Mouse (Mus musculus) ovary, postnatal 14 days (tissue): ENCODE measurements at regions not wholly inside any gene's neighbourhood (a gene's known extent, or its start where the extent isn't known, plus 50 kb on each side); places are given as distances from the start of the nearest gene placed in this dataset.

Experiments
- DNase-seq: peaks from one replicate; pipeline ENCODE4 v3.0.0; 2022; ENCODE audit warnings: low spot score

DNA sequence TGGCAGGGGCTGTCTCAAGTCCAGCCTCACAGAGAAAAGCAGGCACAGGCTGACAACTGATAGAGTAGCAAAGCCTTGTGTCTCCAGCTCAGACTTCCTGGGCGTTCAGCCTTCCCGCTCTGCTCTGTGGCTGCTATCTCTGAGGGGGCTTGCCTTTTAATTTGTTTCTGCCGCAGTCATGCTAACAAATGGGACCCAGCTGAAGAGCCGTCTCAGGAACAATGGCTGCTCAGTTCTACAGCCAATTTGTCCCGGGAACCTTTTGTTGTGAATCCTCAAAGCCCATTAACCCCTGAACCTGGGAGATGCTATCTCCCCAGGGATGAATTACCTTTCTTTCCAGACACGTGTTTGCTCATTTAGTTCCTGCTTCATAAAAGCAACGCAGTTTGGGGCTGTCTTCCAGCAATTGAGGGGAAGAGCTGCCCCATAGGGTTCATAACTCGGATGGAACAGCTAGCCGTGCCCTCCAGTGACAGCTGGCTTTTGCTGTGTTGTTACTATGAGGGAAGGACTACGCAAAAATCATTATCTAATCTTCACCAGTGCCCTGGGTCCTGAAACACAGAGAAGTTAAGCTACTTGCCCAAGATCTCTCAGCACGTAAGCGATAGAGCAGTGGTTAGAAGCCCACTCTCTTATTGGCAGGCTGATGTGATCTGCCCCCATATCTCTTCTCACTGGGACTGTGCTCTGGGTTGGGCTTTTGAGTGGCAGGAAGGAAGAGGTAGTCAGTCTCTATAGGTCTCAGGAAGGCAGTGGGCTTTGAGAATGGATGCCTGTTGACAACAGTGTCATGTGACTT, 240.9 kb downstream of the Rybp start:
- no peak for DNase-seq

- DNase-seq, result no peak
Measured at GRCm38 (mm10) chr6:100045109-100045508, 242.2 kb downstream of the Rybp start.

DNA sequence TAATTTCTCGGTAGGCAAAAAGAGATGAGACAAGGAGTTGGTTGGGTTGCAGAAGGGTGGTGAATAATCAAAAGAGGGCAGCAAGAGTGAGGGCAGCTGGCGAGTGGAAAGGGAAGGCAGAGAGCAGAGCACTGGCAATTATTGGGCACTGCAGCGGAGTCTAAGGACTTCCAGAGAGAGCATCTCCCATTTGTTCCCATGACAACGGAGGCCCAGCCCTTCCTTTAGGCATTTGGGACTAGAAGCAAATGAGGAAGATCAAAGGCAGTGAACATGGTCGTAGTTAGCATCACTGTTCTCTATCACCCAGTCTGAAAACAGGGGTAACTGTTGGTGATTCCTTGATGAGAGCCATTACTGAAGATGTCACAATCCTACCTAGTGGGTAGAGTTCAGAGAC, 246.1 kb downstream of the Rybp start:
- no peak for DNase-seq

DNA sequence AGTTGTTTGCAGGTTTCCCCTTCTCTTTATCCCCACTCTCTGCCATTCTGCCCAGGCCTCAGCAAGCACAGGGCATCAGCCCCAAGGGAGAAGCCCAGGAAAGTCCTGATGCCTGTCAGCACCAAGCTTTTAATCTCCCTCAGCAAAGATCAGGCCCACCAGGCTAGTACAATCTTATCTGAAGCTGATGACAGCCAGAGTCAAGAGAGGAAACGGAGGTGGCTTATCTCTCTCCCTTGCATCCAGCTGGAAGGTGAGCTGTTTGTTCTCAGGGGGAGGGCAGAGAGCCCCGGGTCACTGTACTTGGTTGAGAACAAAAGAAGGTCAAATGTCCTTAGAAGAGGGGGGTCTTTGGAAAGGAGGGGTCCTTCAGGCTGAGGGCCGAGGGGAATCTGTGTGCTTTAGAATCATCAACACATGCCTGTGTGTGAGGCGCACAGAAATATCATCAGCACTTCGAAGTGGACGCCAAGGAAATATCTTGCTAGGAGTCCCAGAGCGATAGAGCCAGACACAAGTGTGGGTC, 246.8 kb downstream of the Rybp start:
- DNase-seq, result no peak

- no peak for DNase-seq
Measured at GRCm38 (mm10) chr6:100032701-100033100, 254.6 kb downstream of the Rybp start.

DNA sequence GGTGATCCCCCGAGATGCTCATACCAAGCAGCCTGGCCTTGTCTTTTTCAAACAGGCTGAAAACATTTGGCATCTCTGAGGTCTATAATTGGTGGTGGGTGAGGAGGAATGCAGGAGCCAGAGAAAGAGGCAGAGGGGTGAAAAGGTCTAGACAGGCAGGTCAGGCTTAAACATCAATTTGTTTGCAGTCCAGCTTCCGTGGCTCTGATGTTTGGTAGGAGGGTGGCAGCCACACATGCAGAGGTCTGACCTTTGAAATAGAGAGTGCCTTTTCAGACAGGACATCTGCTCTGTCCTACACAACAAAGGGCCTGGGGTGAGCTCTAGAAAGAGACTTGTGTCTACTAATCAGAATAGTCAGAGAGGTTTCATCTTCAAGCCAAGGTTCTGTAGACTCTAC, 256.8 kb downstream of the Rybp start:
- DNase-seq, result no peak

GRCm38 (mm10) chr6:100030010-100030409, 257.3 kb downstream of the Rybp start:
- DNase-seq, result no peak

GRCm38 (mm10) chr6:100027524-100027923, 259.8 kb downstream of the Rybp start:
- DNase-seq, result no peak

- no peak for DNase-seq
Measured at GRCm38 (mm10) chr6:100025531-100025951, 261.7 kb downstream of the Rybp start.

- DNase-seq, result no peak
Measured at GRCm38 (mm10) chr6:100023434-100024095, 263.7 kb downstream of the Rybp start.

DNA sequence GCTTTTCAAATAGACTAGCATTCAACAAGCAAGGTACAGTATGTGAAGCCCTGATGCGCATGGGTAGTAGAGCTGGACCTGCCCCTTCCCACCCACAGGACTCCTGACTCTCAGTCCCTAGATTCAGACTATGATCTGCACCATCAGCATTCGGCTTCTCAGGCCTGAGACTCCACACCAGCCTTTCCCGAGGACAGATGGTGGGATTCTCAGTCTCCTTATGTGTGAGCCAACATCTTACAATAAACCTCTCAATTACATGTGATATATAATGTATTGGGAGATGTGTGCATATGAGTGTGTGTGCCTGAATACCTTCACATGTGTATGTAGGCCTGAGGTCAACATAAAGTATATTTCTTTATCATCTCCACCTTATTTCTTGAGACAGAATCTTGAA, 268.3 kb downstream of the Rybp start:
- no peak for DNase-seq

DNA sequence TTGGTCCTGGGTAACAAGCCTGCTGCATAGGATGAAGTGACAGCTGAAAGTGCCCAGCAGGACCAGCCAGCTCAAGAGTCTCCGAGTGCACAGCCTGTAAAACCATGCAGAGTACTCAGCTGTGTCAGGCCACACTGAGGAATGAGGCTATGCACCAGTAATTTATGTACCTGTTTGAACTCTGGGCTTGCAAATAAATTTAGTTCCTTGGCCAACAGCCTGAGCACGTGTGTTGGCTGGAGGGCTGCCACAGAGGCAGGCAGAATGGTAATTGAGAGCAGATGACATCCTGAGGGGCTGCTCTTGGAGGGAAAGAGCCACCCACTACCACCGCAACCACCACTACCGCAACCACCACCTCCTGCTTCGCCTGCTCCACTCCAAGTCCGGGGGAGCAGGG, 273.3 kb downstream of the Rybp start:
- peak; percentile 59 for DNase-seq

- DNase-seq, result no peak
Measured at GRCm38 (mm10) chr6:100011520-100012062, 275.7 kb downstream of the Rybp start.

DNA sequence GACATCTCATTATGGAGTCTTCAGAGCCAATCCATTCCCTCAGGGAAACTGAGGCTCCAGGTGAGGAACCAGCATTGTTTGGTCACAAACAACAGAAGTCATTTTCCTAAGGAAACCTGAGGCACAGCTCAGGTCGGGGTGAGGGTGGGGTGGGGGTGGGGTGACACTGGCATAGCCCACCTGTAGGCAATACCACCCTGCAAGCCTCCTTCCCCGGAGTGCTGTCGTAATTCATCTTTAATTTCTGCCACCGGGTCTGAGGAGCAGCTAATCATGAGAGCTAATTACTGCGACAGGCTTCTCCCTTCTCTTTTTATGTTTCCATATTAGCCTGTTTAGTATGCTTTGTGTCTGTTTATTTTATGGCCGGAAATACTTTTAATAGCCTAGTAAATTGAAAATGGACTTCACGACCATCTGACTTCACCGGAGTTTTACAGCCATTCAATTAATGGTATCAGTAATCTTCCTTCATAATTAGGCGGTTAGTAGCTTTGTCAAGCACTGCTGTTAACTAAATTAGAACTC, 276.3 kb downstream of the Rybp start:
- no peak for DNase-seq

DNA sequence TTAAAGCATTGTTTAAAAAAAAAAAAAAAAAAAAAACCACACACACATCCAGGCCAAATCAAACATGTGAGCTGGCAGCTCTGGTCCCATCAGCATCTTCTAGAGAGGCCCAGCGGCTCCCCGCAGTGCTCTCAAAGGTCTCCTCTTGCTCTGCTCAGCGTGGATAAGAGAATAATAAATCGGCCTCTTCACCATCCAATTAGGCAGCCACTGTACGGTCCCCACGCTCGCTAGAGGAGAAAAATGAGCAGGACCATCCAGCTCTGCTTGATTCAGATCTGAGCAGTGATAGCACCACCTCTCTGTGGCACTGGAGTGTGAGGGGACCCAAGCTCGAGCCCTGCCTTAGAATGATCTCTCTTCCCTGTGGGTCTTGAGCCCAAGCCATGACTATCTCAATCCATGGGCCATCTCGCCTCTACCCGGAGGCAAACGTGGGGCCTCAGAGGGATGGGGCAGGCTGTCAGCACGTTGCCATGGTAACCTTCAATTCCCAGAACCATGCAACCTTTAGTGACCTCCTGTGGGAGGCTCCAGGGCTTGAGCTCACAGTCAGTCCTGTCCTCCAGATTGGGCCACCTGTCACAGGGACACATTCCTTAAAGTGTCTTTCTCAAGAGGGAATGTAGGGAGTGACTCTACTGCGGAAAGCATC, 273.6 kb upstream of the Prok2 start:
- no peak for DNase-seq

GRCm38 (mm10) chr6:99995970-99996956, 270.1 kb upstream of the Prok2 start:
- no peak for DNase-seq

DNA sequence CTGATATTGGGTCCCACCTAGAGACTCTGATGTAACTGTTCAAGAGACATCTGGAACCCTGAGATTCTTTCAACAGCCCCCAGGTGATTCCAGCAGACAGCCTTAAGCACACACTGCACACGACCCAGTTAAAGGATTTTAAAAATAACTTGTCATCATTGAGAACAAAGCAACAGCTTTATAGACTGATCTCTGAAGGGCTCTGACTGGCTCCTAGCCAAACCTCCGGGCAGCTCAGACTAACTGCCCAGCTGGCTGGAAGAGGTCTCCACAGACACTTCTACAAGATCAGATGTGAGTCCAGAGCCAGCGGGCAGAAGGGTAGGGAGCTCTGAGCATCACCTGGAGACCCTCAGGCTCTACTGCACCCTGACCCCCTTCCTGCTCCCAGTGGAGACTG, 267.8 kb upstream of the Prok2 start:
- no peak for DNase-seq

- DNase-seq, result peak; percentile 79
Measured at GRCm38 (mm10) chr6:99991079-99991478, 264.9 kb upstream of the Prok2 start.

GRCm38 (mm10) chr6:99990604-99991003, 264.4 kb upstream of the Prok2 start:
- no peak for DNase-seq

GRCm38 (mm10) chr6:99986449-99986848, 260.3 kb upstream of the Prok2 start:
- no peak for DNase-seq

DNA sequence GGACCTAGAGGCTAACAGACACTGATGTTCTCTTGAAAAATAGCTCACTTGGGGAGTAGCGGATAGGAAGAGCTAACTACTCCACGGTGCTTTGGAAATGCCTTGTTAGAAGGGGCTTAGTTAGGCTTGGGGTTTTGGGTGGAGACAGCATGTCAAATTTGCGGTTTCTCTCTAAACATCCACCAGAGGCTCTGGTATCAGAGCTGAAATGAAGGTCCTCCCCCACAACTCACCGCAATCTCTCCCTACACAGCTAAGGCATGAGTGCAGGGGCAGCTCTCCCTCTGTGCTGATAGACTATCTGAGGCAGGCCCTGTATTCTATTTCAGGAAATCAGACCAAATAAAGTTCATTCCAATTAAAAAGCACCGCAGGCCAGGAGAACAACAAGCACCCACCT, 259.1 kb upstream of the Prok2 start:
- DNase-seq, result no peak
